Mouse (Mus musculus) bone marrow, adult 2 months (tissue): ENCODE results near the gene Enpp6.

Experiments
- CTCF ChIP-seq: fragments of 200-500 bp; IDR thresholded peaks from 2 replicates; pipeline ENCODE4 v1.5.1; 2011; ENCODE audit warnings: low read length, control low read depth; ENCODE audit not compliant: control insufficient read depth, insufficient read depth
- POLR2A ChIP-seq: fragments of 200-500 bp; IDR thresholded peaks from 2 replicates; pipeline ENCODE4 v1.6.1; 2011; ENCODE audit warnings: low read depth, mild to moderate bottlenecking, control low read depth, low read length, borderline replicate concordance; ENCODE audit not compliant: control insufficient read depth

- TF ChIP-seq CTCF (no peak), POLR2A (no peak)
These were observed 59.7 kb downstream of the Enpp6 start for GRCm38 (mm10) chr8:47046340-47046739.
